Mouse (Mus musculus): ENCODE data around the gene Opn1sw. TPM values are rescaled to one million over a fixed set of nuclear protein-coding genes. Genes with fewer than 3 reads are reported as not detected.

Opn1sw gene
- polyA plus RNA-seq (2021; fragmentation: Nextera tagmentation), result 0.10 TPM in 1 of 2 replicates, not detected in the other
- long read RNA-seq, experiment 1, result 0 reads
- long read RNA-seq, experiment 2, result 0 reads

DNA sequence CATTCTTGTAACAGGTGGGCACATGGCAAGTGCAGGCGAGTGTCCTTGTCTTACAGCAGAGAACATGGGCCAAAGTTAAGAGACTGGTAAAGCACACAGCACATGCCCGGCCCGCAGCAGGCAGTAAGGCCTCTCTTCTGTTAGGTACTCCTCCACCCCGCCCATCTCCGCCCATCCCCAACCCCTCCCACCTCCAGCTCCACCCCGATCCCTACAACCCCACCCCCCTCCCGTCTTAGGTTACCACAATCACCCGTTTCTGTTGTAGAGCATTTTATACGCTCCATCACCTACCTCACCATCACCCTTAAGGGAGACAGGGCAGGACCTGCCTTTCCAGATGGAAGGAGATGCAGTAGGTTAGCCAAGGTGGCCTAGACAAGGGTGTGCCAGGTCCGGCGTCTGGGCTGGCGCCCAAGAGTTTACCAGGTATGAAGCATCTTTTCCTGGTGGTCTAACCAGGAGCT is at the start of gene Opn1sw:
Opn1sw (minus strand) TSS at position 417 of the 467 bp plus-strand sequence.

DNA sequence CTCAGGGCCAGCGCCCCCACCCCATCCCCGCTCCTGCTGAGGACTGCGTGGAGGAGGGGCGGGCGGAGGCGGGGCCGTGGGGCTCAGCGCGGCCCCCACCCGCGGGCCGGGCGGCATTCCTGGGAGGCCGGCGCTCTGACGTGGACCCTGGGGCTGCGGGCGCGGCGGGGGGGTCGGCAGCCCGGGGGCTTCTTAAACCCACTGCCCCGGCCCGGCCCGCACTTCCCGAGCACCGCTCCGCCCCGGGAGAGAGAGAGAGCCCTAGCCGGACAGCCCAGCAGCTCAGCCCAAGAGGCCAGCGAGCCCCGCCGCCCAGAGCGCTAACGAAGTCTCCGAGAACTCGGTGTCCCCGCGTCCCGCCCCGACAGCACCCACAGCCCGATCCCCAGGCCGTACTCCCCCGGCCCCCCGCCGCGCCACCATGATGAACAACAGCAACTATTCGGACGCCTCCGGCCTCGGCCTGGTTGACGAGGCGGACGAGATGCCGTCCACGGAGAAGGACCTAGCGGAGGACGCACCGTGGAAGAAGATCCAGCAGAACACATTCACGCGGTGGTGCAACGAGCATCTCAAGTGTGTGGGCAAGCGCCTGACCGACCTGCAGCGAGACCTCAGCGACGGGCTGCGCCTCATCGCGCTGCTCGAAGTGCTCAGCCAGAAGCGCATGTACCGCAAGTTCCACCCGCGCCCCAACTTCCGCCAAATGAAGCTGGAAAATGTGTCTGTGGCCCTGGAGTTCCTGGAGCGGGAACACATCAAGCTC is 45.0 kb upstream of the Opn1sw start, which contains the start of gene Flnc:
Flnc (plus strand) TSS at position 219 of the 766 bp plus-strand sequence.

GRCm38 (mm10) chr6:29395910-29396713 is 7.8 kb upstream of the Opn1sw start, which contains the start of gene Ccdc136:
Gene Ccdc136, plus strand, starts transcription at chr6:29396309.

DNA sequence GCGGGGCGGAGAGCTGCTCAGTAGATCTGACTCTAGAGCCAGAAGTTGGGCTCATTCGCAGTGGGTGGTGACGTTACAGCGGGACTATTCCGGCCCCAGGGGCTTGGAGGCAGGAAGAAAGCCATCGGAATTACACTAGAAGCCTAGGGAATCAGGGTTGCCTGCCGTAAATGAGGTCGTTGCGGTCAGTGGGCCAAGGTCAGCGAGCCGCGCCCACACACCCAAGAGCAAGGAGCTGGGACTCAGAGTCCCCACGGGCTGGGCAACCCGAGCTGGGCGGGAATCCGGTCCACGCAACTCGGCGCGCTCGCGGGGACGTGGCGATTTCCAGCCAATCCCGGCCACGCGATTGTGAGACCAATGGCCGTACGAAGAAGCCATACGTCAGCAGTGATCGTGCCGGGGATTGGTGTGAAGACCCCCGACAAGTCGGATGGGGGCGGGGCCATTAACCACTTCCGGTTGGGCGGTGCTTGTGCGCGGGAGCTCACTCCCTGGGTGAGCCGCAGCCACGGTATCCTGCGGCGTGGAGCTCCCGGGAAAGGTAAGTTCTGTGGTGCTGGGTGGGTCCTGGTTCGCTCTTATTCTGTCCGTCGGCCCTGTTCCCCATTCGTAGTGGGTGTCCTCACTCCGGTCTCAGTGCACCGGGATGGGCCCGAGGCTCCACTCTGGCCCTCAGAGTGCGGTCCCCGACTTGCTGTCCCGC is 40.5 kb downstream of the Opn1sw start, which contains the start of gene Calu:
Calu (plus strand) TSS at position 405 of the 706 bp plus-strand sequence.

Small RNAs within 50 kb of the gene (microRNA-seq; reads per million reads assigned to microRNA genes)
- gene Gm26220 (0.64 reads per million), gene Gm44354 (not detected)

Other genes starting within 250 kb of the Opn1sw start
- 7.3 and 9.8 TPM in 2 replicates for gene Rbm28, start 223.5 kb downstream of the Opn1sw start, polyA plus RNA-seq (2021; fragmentation: Nextera tagmentation)
- 0.74 and 1.3 TPM in 2 replicates for gene Prrt4, start 208.9 kb downstream of the Opn1sw start, polyA plus RNA-seq (2021; fragmentation: Nextera tagmentation)
- gene Impdh1, start 172.1 kb downstream of the Opn1sw start, polyA plus RNA-seq (2021; fragmentation: Nextera tagmentation), result 9.8 and 10.5 TPM in 2 replicates
- gene Hilpda, start 116.0 kb downstream of the Opn1sw start, polyA plus RNA-seq (2021; fragmentation: Nextera tagmentation), result 16.1 and 17.6 TPM in 2 replicates
- gene Fam71f2, start 108.9 kb downstream of the Opn1sw start, polyA plus RNA-seq (2021; fragmentation: Nextera tagmentation), result 0.33 TPM in 1 of 2 replicates, not detected in the other
- gene Fam71f1, start 69.3 kb downstream of the Opn1sw start, polyA plus RNA-seq (2021; fragmentation: Nextera tagmentation), result not detected in 2 replicates
- gene Calu, start 40.4 kb downstream of the Opn1sw start, polyA plus RNA-seq (2021; fragmentation: Nextera tagmentation), result 26.1 and 30.7 TPM in 2 replicates
- gene Ccdc136, start 7.8 kb upstream of the Opn1sw start, polyA plus RNA-seq (2021; fragmentation: Nextera tagmentation), result 17.3 and 20.4 TPM in 2 replicates
- gene Flnc, start 44.8 kb upstream of the Opn1sw start, polyA plus RNA-seq (2021; fragmentation: Nextera tagmentation), result 0.15 and 0.38 TPM in 2 replicates
- 819 and 842 TPM in 2 replicates for gene Atp6v1f, start 79.2 kb upstream of the Opn1sw start, polyA plus RNA-seq (2021; fragmentation: Nextera tagmentation)
- not detected in 2 replicates for gene Atp6v1fnb, start 83.0 kb upstream of the Opn1sw start, polyA plus RNA-seq (2021; fragmentation: Nextera tagmentation)
- gene Kcp, start 119.5 kb upstream of the Opn1sw start, polyA plus RNA-seq (2021; fragmentation: Nextera tagmentation), result 0.40 and 0.84 TPM in 2 replicates
- gene Irf5, start 138.2 kb upstream of the Opn1sw start, polyA plus RNA-seq (2021; fragmentation: Nextera tagmentation), result 2.7 TPM in 2 replicates
- 31.7 and 32.8 TPM in 2 replicates for gene Tnpo3, start 221.4 kb upstream of the Opn1sw start, polyA plus RNA-seq (2021; fragmentation: Nextera tagmentation)

Data from layer of hippocampus, adult 6 months (tissue).